Mouse (Mus musculus): ENCODE data around the gene Gja1. TPM values are rescaled to one million over a fixed set of nuclear protein-coding genes. Genes with fewer than 3 reads are reported as not detected.

Gja1 gene
- total RNA-seq, 4 experiments from 2014 or later, result 354 to 461 (median 382) TPM

DNA sequence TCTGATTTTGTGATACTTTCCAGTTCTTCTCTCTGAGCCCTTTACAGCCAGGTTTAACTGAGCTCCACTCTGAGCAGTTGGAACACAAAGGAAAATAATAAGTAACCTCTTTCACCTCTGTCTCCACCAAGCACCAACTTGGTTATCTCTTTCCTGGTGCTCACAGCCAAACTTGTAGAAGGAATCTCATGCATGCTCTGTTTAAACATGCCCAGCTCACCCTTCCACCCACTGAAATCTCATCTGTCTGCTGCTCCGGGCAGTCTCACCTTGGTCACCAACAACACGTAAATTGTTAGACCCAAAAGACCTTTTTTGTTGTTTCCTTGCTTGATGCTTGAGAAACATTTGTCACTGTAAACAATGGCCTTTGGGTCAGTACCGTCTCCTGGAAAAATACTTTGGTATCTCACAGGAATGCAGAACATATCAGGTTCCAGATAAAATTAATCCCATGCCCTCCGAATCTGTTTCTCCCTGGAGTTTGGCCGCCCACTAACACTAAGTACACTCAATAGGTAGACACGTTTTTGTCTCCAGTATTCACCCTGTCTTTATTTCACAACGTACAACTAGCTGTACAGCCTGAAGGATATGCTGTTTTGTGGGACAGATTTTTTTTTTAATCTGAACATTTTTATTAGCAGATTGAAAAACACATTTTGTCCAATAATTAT lies 38.9 kb downstream of the Gja1 start:
- peak; percentile 11 for DNase-seq (ENCODE audit: low spot score)

GRCm38 (mm10) chr10:56422518-56422917 lies 45.4 kb downstream of the Gja1 start:
- no peak for DNase-seq (ENCODE audit: low spot score)

DNA sequence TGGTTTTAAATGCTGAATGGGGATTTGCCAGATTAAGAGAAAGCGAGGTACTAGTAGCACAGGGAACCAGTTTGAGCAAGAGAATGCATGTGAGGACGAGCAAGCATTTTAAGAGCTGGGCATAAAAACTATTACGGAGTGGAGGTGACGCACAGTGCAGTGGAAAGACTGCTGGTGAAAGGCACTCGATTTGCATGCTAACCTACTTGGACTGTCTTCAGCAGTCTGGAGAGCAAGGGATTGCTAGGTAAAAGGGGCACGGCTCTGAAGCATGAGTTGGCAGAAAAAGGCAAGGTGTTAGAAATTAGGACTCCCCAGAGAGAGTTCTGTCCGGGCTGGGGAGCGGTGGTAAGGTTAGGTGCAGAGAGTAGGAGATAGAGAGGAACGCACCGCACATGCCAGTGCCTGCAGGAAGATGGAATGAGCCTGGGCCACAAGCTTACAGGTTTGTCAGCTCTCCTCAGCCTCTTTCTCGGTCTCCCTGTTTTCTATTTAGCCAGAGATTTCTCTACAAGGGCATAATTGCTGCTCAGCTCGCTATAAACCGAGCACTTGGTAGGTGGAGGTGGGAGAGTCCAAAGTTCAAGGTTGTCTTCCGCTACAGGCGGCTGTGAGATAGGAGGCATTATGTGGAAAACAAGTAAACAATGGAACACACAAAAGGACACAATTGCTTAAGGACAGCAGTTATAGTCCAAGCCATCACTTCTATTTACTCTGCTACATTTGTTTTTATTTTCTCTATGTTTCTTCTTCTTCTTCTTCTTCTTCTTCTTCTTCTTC lies 48.1 kb downstream of the Gja1 start:
- no peak for DNase-seq (ENCODE audit: low spot score)

DNA sequence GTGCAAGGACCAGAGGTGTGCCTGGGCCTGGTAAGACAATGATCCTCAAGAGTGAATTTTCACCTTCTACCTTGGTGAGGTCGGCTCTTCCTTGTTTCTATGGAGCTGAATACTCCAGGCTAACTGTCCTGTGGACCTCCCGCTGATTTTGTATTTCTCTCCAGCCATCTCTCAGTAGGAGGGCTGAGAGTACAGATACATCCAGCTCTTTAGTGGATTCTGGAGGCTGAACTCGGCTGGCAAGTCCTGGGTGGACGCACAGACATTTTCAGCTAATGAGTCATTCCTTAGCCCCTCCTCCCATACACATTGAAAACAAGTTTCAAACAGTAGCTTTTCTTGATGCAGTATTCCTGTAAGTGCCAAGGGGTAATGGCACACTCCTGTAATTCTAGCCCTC lies 49.2 kb downstream of the Gja1 start:
- DNase-seq (ENCODE audit: low spot score), result no peak

DNA sequence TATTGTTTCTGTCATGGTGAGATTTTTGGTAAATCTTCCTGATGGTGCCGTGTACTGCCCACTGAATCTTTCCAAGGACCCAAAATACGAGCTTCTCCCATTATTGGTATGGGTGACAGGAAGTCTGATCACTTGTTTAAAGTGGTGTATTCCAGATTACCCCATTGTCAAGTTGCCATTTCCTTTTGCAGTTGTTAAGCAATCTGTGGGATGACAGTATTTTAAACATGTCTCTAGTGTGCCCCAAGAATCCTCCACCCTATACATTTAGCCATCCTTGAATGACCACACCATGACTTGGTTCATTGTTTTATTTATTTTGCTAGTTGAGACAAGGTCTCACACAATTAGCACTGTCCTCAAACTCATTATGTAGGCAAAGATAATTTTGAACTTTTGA lies 50.3 kb downstream of the Gja1 start:
- no peak for DNase-seq (ENCODE audit: low spot score)

- DNase-seq (ENCODE audit: low spot score), result no peak
Measured at GRCm38 (mm10) chr10:56427827-56428226, 50.7 kb downstream of the Gja1 start.

DNA sequence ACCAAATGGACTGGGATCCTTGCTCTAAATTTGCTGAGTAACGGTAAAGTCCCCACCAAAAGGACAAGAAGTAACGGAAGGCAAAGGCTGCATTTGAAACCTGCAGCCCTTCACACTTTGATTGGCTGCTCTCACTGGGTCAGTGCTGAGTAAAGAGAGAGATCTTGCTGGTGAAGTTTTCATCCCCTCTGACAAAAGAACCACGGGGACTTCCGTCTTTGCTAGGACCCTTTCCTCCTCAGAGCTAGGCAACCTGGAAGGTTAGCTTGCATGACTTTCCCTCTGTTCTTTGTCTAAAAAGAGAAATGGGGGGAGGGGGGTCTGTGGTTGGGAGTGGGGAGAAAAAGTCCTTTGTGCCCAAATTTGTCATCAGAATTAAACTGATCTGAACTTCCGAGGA lies 51.9 kb downstream of the Gja1 start:
- DNase-seq (ENCODE audit: low spot score), result no peak

- no peak for DNase-seq (ENCODE audit: low spot score)
Measured at GRCm38 (mm10) chr10:56431600-56432389, 54.7 kb downstream of the Gja1 start.

GRCm38 (mm10) chr10:56432390-56432709 lies 55.2 kb downstream of the Gja1 start:
- DNase-seq (ENCODE audit: low spot score), result no peak

DNA sequence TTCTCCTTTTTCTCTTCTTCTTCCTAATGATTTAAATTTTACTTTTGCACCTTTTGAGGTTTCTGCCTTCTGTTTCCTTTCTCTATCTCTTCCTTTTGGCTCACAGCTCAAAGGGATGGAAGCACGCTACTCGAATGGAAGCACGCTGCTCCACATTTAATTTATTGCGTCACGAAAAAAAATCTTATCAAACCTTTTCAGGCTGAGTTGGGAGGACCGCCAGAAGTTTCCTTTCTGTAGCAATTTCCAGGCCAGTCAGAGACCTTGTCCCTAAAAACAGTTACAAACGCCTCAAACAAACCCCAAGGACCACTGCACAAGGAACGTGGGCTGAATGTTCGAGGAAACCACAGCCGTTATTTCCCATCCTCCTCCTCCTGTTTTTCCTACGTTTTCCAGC lies 60.2 kb downstream of the Gja1 start:
- DNase-seq (ENCODE audit: low spot score), result no peak

GRCm38 (mm10) chr10:56439638-56440037 lies 62.5 kb downstream of the Gja1 start:
- DNase-seq (ENCODE audit: low spot score), result no peak

- DNase-seq (ENCODE audit: low spot score), result no peak
Measured at GRCm38 (mm10) chr10:56444457-56444856, 67.3 kb downstream of the Gja1 start.

- no peak for DNase-seq (ENCODE audit: low spot score)
Measured at GRCm38 (mm10) chr10:56449030-56449429, 71.9 kb downstream of the Gja1 start.

Other genes with a start within 250 kb of the Gja1 start
- gene Tbc1d32, start 148.6 kb upstream of the Gja1 start, total RNA-seq (2022), result 1 to 10 TPM; 3.6 to 5.0 (median 4.1) TPM